Mouse (Mus musculus) adrenal gland, adult (tissue): Measurements from ENCODE around the gene Mpeg1.

Source experiments
- DNase-seq, 2 experiments: peaks; one replicate each; pipeline ENCODE4 v3.0.0; 2022 to 2023; ENCODE audit warnings: low spot score in 1 of 2; ENCODE audit not compliant: inconsistent age in 2 of 2

Mpeg1 gene

DNA sequence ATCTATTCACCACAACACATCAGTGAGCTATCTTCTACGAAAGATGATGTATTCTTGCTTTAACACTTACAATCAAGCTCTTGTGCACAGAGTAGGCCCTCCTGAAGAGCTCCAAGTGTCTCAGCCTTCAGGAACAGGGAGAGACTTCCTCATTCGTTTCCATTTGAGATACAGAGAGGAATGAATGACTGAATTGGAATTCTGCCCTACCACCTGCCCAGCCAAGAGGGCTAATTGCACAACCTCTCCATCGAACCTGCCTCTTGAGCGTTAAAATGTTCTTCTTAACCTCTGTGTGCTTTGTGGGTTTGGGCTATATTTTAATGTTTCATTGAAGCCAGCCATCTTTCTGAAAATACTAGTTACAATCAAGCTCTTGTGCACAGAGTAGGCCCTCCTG lies 4.1 kb downstream of the Mpeg1 start:
- no peak for DNase-seq

DNA sequence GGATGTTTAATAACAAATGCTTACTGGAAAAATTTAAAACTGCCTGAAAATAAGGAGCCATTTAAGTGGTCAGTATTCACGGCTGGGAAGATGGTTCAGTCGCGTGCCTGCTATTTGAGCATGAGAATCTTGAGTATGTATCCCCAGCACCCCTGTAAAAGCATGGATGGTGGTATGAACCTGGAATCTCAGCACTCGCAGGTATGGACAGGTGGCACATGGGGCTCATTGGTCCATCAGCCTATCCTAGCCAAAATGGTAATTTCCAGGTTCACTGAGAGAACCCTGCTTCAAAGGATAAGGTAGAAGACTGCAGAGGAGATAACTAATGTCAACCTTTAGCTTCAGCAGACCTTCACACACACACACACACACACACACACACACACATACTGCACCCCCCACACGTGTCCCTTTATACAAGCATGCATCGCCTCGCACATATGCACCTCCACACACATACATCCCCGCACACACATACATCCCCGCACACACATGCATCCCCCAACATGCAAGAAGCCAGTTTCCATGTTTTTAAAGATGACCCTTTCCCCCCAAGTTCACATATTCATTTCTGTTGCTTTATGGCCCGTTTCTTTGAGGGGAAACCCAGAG lies 5.1 kb downstream of the Mpeg1 start:
- DNase-seq: peak in 1 of 2 experiments; percentile 26

DNA sequence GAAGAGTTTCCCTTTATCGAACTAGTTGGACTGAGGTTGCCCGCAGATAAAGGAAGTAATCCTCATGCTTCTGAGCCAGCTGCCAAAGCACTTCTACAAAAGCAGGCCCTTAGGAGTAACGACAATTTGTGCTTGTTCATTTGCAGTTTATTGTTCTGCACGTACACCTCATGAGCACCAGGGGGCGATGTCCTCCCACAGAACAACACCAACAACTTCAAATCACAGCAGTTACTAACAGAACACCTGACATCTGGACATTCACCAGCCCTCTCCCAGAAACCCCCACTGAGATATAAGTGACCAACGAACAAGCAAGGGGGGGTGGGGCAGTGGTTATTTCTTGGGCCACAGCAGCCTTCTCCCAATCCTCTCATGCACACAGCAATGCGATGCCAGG lies 5.6 kb downstream of the Mpeg1 start:
- peak; percentile 72 to 89 for DNase-seq

DNA sequence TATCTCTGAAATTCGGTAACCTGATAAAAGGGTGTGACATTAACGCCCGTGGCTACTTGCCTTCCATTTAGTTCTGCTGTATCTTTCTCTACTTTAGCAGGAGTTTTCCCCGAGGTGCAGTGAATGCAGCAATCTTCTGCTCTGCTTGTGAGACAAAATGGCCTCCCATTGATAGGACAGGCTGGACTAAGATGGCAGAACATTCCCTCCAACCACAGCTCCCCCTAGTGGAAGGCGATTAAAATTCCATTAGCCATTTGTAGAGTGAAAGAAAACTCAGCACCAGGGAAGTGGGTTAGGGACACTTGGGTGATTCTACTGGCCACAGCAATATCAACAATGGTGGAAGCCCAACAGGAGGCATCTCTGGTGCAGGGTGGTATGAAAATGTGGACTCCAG lies 6.9 kb downstream of the Mpeg1 start:
- peak in 1 of 2 experiments; percentile 78 for DNase-seq

DNA sequence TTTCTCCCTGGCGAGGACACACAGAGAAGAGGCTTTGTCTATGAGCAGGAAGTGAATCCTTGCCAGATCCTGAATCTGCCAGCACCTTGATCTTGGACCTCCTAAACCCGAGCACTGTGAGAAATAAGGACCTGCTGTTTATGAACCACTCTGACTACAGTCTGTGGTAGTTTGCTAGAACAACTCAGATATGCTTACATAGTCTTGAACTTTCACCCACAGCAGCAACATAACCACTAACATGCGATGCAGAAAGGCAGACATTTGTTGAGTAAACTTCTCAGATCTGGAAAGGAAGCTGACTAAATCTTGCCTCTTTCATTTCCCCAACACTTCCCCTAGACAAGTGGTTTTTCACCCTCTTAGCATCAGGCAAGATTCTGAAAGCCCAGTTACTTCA lies 11.3 kb downstream of the Mpeg1 start:
- DNase-seq: peak in 1 of 2 experiments; percentile 45

DNA sequence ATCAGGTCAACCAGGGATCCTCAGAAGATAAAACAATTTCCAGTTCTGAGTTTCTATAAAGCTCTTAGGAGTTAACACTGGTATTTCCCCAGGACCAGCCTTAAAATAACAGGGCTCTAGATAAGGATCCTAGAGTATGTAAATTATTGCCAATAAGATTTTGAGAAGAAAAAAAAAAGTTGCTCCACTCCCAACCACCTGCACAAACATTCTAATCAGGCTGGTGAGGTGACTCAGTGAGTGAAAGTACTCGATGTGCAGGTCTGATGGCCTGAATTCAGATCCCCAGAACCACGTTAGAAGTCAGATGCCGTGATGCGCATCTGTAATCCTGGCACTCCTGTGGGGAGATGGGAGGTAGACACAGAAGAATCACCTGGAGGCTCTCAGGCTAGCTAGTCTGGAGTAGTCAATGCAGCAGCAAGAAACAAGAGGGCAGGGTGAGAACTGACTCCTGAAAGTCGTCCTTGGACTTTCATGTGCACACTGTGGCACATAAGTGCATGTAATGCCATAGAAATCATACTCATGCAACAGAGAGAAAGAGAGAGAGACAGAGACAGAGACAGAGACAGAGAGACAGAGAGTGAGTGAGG lies 11.9 kb downstream of the Mpeg1 start:
- peak in 1 of 2 experiments; percentile 23 for DNase-seq

DNA sequence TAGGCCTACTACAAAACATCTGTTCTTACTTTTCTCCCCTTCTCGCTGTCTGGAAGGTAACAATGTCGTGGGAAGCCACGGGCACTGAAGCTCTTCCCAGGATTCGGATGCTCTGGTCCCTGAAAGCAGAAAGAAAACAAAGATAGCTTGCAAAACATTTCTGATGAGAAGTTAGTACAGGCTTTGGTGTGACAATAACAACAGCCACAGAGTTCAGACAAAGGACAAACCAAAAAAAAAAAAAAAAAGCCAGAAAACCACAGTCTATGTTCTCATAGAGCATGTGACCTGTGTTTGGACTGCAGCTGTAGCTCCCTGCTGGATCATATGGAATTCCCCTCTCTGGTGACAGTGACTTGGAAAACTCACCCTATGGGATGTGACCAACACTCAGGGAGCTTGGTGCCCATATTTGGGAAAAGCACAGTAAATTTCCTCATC lies 12.6 kb downstream of the Mpeg1 start:
- peak in 1 of 2 experiments; percentile 23 for DNase-seq

DNA sequence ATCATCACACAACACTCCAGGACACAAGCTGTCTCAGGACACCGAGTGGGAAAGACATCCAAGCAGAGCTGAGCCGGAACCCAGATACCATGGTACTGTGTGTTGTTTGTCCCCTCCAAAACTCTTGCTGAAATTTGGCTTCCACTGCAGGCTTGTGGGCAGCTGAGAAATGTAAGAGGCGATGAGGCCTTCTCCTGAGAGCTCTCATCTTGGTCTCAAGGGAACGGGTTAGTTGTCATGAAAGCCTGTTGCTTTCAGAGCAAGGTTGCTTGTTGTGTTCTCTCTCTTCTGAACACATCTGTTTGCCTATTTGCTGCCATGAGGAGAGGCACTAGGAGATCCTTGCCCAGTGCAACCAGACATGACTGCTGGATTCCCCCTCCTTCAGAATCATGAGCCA lies 13.4 kb downstream of the Mpeg1 start:
- DNase-seq: no peak

DNA sequence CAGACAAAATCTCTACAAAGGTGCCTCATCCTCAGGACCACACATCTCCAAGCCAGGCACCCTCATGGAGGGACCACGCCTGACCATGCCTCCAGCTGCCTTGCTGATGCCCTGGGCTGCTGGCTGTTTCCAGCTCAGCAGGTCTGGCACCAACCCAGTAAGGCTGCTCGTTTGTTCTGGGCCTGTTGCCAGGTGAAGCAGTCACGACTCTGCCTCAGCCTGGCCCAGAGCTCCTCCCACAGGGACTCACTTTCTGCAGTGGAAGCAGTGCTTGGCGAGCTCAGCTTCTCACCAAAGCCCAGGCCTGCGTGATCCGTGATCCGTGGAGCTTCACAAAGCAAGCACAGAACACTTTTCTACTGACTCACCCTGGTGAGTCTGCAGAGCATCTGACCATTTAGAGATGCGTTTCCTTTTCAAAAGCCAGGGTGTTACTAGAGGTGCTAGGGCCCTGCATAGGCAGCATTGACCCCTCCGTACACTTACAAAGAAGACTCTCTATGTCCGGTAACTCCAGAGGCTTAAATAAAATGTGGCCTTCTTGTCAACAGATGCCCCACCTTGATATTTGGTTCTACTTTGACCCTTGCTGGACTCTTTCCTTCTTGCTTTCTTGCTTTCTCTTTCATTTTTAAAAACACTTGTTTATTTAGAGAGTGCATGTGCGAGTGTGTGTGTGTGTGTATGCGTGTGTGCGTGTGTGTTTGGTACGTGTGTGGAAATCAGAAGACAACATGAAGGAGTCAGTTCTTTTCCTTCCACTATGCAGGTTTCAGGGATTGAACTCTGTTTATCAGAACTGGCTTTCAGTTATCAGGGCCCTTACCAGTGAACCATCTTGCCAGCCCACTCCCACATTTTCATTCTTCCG lies 15.0 kb downstream of the Mpeg1 start:
- DNase-seq: peak; percentile 95 to 98

DNA sequence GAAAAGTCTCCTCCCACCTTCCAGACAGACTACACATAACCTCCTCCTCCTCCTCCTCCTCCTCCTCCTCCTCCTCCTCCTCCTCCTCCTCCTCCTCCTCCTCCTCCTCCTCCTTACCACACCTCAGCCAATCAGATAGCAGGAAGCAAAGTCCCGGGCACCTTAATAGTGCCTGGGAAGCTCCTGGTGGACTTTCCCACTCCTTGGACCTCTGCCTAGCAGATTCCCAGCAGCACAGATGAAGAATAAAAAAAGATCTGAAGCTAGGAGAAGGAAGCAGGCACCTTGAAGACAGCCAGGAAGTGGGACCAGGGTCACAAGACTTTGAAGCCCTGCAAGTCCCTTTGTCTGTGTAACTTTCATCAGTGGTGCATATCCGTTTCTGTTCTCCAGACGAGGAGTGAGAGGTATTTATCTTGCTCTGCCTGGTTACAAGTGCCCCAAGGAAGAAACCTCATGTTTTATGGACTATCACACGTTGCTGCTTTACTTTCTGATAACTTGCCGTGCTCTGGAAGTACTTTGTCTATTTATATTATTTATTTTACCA lies 16.2 kb downstream of the Mpeg1 start:
- DNase-seq: no peak

DNA sequence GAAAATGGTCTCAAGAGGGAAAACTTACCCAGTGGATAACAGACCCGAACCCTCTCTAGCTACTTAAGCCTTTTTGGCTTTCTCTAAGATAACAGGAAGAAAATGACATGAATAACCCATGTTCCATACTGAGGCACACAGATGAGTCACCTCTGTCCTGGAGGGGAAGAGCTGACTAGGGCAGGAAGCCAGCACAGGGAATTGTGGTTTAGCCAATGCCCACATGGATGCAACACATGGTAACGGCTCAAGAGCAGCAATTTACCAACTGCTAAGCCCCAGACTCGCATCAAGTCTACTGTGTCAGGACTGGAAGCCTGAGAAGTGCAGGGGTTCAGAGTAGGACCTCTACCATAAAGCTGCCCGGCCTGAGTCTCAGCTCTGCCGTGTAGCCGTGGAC lies 17.8 kb downstream of the Mpeg1 start:
- peak in 1 of 2 experiments; percentile 65 for DNase-seq

DNA sequence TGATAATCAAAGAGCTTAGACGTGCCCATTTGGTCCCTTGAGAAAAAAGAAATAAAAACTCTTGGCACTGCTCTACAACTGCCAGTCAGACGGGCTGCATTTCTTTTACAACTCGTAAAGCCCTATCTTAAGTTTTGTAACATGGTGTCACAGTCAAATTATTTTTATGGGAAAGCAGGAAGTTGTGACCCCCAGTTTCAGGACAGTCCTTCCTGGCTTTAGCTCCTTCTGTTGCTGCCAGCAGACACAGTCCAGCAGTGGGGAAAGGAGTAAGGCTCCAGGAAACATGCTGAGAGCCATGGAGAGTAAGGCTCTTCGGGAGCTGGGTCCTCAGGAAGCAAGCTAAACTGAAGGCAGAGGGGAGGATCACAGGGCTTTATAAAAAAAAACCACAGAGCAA lies 23.2 kb downstream of the Mpeg1 start:
- no peak for DNase-seq

DNA sequence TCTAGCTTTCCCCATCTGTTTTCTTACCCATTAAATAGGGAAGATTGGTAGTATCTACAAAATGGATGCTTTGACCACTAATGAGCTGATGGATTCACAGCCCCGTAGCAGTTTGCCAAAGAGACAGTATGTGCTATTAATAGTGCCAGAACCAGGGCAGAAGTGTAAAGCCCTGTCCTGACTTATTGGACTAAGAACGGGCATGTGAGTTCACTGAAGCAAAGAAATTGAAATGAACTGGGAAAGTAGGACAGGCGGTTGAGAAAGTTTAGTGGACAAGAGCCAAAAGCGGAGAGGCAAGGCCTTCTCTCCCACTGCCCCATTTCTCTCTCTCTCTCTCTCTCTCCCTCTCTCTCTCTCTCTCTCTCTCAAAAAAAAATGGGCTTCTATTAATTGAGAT lies 23.6 kb downstream of the Mpeg1 start:
- DNase-seq: peak in 1 of 2 experiments; percentile 70

DNA sequence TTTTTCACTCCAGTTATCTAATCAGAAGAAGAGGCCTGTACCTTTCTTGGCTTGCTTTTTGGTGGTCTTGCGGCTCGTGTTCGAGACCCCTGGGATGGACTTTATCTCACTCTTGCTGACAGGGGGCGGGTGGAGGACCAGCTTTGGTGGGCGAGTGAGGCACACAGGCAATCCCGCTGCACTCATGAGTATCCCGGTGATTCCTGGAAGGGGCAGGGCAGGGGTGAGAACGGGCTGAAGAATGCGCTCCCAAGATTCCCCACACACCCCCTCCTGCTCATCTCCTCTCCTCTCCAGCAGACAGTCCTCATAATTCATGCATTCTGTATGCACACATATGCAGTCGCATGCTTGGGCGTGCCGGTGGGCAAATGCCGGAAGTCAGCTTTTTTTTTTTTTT lies 24.6 kb downstream of the Mpeg1 start:
- DNase-seq: no peak

DNA sequence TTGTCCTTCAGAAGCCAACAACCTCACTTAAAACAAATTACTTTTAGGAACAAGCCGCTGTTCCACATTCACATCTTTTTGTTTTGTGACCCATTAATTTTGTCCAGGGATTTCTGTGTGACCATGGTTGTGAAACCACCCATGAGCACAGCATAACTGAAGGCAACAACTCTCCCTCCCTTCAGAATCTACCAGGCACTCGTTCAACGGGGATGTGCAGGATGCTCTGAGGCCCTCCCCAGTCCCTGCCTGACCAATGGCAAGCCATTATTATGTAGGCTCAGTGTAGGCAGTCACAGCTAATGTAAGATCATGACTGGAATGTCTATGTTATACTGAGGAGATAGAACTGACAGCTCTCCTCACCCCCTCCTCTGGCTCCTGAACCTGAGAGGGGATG lies 25.1 kb downstream of the Mpeg1 start:
- DNase-seq: no peak

DNA sequence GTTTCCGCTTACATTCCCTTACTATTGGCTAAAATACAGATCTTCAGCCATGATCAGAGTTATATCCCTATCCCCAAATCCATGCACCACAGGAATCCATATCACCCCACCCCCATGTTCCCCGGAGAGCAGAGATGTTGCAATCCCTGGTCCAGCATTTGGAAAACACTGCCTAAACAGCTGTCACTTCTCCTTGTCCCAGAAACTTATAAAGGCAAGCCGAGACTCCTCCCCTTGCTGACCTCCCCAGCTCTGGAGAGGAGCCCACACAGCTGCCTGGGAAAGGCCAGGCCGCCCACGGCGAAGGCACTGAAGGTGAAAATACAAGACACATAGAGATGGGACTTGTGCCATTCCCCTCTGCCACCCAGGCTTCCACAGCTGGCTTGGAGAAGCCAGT lies 26.3 kb downstream of the Mpeg1 start:
- DNase-seq: peak; percentile 77 to 95

DNA sequence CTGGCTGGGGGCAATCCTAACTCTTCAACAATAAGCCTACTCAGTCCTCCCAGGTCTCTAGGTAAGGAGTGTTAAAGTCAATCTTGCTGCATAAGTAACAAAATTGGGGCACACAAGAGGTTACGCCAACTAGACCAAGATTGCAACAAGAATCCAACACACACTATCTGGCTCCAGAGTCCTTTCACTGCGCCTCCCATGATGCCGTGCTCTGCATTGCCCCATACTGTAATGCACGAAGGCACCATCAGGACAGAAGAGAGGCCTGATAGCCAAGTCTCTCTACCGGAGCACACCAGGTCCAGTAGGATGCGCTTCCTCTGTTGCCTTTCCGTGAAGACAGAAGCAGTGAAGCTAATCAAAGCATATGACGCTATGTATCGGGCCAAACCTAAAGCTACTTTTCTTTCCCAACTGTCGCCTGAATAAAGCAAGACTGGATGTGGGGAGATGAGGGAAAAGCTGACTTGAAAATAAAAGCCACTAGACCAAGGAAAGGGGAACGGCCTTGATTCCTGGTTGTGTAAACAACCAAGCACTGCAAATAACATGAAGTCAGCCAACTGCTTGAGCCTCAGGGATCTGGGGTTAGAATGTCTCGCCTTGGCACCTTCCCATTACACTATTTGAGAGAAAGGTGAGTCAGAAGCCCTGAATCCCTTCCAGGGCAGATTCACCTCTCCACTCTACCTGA lies 27.1 kb downstream of the Mpeg1 start:
- DNase-seq: peak in 1 of 2 experiments; percentile 73

DNA sequence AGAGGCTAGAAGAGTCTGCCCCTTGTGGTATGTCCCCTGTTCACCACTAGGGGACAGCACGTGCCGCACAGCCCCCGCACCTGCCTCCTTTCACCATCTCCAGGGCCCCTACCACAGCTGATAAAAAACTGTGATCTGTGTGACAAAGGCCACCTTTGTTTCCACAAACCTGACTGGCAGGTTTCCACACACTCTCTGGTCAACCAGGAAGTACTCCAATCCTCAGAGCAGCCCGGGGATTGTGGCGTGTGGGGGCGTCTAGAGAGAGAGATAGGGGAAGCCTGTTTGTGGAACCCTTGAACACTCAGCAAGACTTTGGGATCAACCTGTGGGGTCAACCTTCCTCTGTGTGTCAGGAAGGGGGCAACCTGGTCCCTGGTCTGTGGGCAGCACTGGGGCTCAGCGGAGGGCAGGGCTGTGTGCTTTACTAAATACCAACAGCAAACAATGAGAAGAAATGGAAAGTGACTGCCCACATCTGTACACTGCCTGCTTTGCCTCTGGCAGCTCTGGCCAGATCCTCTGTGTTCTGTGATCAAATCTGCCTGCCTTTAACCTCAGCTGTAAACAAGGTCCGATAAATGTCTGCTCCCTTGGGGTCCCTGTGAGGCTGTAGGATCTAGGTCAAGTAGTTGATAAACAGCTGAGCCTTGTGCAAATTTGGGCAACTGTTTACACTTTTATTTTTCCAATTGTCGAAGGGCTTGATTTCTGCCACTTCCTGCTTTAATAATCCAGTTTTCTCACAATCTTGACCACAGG lies 27.8 kb downstream of the Mpeg1 start:
- DNase-seq: peak; percentile 32 to 73

DNA sequence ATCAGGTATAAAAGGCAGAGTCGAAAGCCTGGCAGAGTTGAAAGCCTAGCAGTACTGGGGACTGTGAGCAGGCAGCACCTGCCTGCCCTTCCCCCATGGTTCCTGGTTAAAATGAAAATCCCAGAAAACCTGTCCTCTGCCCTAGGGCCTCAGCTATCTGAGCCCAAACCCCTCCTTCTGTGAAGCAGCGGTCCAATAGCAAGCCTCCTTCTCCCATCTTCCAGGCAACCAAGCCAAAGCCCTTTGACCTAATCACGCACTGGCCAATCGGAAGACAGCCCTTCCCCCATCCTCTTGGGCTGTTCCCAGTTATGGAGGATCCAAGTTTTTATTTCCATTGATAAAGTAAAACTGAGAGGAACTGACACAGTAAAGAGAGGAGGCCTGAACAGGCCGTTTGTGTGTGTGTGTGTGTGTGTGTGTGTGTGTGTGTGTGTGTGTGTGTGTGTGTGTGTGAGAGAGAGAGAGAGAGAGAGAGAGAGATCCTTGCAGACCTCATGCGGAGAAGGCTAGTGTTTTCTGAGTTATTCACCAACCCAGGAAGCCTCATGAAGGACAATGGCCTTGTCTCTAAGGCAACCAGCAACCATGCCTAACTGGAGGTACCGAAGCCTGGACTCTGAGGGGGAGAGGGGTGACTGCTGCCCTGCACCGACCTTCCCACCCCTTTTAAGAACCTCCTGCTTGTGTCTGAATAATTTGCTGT lies 28.5 kb downstream of the Mpeg1 start:
- DNase-seq: peak; percentile 33 to 75
